Mouse (Mus musculus) heart, postnatal 0 days (tissue): Measurements from ENCODE around the gene Itgb5.

Experiments
- CTCF ChIP-seq: IDR thresholded peaks from 2 replicates; pipeline ENCODE4 v1.5.1; 2016; ENCODE audit warnings: antibody characterized with exemption, control low read depth, low read depth
- EP300 ChIP-seq: IDR thresholded peaks from 2 replicates; pipeline ENCODE4 v1.6.1; 2016; ENCODE audit warnings: antibody characterized with exemption, low read depth

GRCm38 (mm10) chr16:33829301-33829831 is at the start of gene Itgb5:
- TF ChIP-seq CTCF (no peak), EP300 (no peak)
